Mouse (Mus musculus): ENCODE results near the gene Ankrd11. TPM values are rescaled to one million over a fixed set of nuclear protein-coding genes. Genes with fewer than 3 reads are reported as not detected.

The Ankrd11 gene
- polyA plus RNA-seq (2015; fragmentation: Nextera tagmentation; extraction: Ambion mirVana): 10.7 and 13.6 TPM in 2 replicates

GRCm38 (mm10) chr8:123042158-123042973 is at the start of gene Ankrd11:
Gene Ankrd11, minus strand, starts transcription at chr8:123042277.
- peak; percentile 100 for DNase-seq
- Histone ChIP-seq H3K27me3 (no peaks in the 10 kb centered on the region), H3K9me3 (replicated peaks) (no peaks in the 10 kb centered on the region), H3K36me3 (0 out of 2 replicates have a peak, but pooled peaks cover 3% of the 10 kb centered on the region), H3K9ac (peak within 1 kb of the TSS; percentile 100), H3K27ac (peak within 1 kb of the TSS; percentile 100), H3K4me2 (peak within 1 kb of the TSS; percentile 90), H3K4me3 (replicated peaks) (peak within 1 kb of the TSS; percentile 100), H3K4me1 (replicated peaks) (peaks cover 64% of the 10 kb centered on the region)
- WGBS (ENCODE audit: insufficient replicate concordance): under 1% methylated on average over 90 of the region's 91 CpGs
- ATAC-seq (ENCODE audit: low read depth): peak; percentile 95

GRCm38 (mm10) chr8:123087289-123087688 is 45.2 kb upstream of the Ankrd11 start:
- Histone ChIP-seq H3K9ac (no peak overlapping the region), H3K36me3 (peaks cover 90% of the 10 kb centered on the region), H3K27me3 (no peaks in the 10 kb centered on the region), H3K4me3 (replicated peaks) (no peak overlapping the region), H3K4me2 (no peak overlapping the region), H3K9me3 (replicated peaks) (no peaks in the 10 kb centered on the region), H3K4me1 (replicated peaks) (no peaks in the 10 kb centered on the region), H3K27ac (no peak overlapping the region)
- 76% methylated on average over 9 of the region's 9 CpGs for WGBS (ENCODE audit: insufficient replicate concordance)
- ATAC-seq (ENCODE audit: low read depth) (no peak), DNase-seq (no peak)

DNA sequence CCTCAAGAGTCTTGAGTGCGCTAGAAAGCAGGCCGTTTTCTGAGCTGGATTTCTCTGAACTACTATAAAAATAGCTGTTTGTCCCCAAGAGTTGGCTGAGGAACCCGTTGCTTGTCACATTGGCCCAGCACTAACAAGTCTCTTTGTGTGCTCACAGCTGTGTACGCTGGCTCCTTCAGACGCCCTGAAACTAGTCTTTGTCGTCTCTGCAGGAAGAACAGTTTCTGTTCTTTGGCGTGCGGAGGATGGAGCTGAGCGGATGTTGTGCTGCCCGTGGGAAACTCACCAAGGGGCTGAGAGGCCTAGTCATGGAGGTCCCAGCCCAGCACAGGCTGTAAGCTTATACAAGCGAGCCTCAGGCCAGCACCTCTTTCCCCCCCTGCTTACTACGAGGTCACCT is 41.5 kb upstream of the Ankrd11 start:
- WGBS (ENCODE audit: insufficient replicate concordance): 84% methylated on average over 12 of the region's 12 CpGs
- no peak overlapping the region for H3K4me3 ChIP-seq (replicated peaks)
- H3K27me3 ChIP-seq: no peaks in the 10 kb centered on the region
- no peak overlapping the region for H3K9ac ChIP-seq
- H3K36me3 ChIP-seq: peaks cover 89% of the 10 kb centered on the region
- no peaks in the 10 kb centered on the region for H3K4me1 ChIP-seq (replicated peaks)
- no peak for DNase-seq
- no peak overlapping the region for H3K4me2 ChIP-seq
- no peak overlapping the region for H3K27ac ChIP-seq
- no peaks in the 10 kb centered on the region for H3K9me3 ChIP-seq (replicated peaks)
- no peak for ATAC-seq (ENCODE audit: low read depth)

- 74% methylated on average over 6 of the region's 6 CpGs for WGBS (ENCODE audit: insufficient replicate concordance)
- Histone ChIP-seq H3K27me3 (no peaks in the 10 kb centered on the region), H3K36me3 (peaks cover 84% of the 10 kb centered on the region), H3K4me1 (replicated peaks) (peaks cover under 1% of the 10 kb centered on the region; the same call in 1 of the 2 replicates), H3K4me3 (replicated peaks) (no peak overlapping the region), H3K4me2 (no peak overlapping the region), H3K9ac (no peak overlapping the region), H3K9me3 (replicated peaks) (no peaks in the 10 kb centered on the region), H3K27ac (no peak overlapping the region)
- DNase-seq (no peak), ATAC-seq (ENCODE audit: low read depth) (no peak)
These were observed 40.9 kb upstream of the Ankrd11 start for GRCm38 (mm10) chr8:123082993-123083392.

GRCm38 (mm10) chr8:123077213-123077612 is 35.1 kb upstream of the Ankrd11 start:
- peak; percentile 82 for ATAC-seq (ENCODE audit: low read depth)

GRCm38 (mm10) chr8:123071176-123071575 is 29.1 kb upstream of the Ankrd11 start:
- Histone ChIP-seq H3K9me3 (replicated peaks) (no peaks in the 10 kb centered on the region), H3K27me3 (no peaks in the 10 kb centered on the region), H3K4me2 (no peak overlapping the region), H3K36me3 (peaks cover 58% of the 10 kb centered on the region), H3K4me1 (replicated peaks) (peaks cover 17% of the 10 kb centered on the region), H3K9ac (no peak overlapping the region), H3K27ac (no peak overlapping the region), H3K4me3 (replicated peaks) (no peak overlapping the region)
- DNase-seq (no peak), ATAC-seq (ENCODE audit: low read depth) (no peak)
- 77% methylated on average over 4 of the region's 4 CpGs for WGBS (ENCODE audit: insufficient replicate concordance)

More at GRCm38 (mm10) chr8:123077213-123077612, 35.1 kb upstream of the Ankrd11 start:
- Histone ChIP-seq H3K27me3 (no peaks in the 10 kb centered on the region), H3K36me3 (peaks cover 84% of the 10 kb centered on the region), H3K9ac (no peak overlapping the region), H3K4me2 (no peak overlapping the region), H3K4me1 (replicated peaks) (peaks cover 19% of the 10 kb centered on the region), H3K27ac (0 out of 2 replicates have a peak overlapping the region, but pooled peaks have one; percentile 16), H3K4me3 (replicated peaks) (no peak overlapping the region), H3K9me3 (replicated peaks) (no peaks in the 10 kb centered on the region)
- 60% methylated on average over 6 of the region's 6 CpGs for WGBS (ENCODE audit: insufficient replicate concordance)
- DNase-seq: no peak

DNA sequence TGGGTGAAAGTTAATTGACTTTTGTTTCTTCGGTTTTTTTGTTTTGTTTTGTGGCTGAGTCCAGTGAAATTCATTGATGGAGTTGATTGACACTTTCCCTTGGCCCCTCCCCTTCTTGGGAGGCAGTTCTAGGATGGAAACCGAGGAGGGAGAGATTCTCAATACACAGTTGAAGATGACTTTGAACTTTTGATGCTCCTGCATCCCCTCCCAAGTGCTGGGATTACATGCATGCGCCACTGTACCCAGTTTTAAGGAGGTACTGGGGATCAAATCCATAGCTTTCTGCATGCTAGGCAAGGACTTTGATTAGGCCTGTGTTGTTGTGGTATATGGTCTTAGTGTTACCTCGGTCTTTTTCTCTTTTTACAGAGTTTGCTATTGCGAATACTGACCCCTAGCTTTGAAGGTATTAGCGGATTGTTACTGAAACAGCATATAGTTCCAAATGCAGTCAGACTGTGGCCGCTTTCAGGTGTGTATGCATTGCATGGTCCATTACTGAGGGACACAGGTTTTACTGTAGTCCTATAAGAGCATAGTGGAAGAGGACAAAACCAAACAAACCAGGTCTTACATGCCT is 24.1 kb upstream of the Ankrd11 start:
- Histone ChIP-seq H3K4me3 (replicated peaks) (peak overlapping the region; percentile 93), H3K9ac (peak overlapping the region; percentile 92), H3K27ac (peak overlapping the region; percentile 94), H3K4me1 (replicated peaks) (peaks cover 32% of the 10 kb centered on the region), H3K4me2 (peak overlapping the region; percentile 79), H3K36me3 (peaks cover 23% of the 10 kb centered on the region), H3K9me3 (replicated peaks) (no peaks in the 10 kb centered on the region), H3K27me3 (no peaks in the 10 kb centered on the region)
- ATAC-seq (ENCODE audit: low read depth) (no peak), DNase-seq (peak; percentile 33)
- WGBS (ENCODE audit: insufficient replicate concordance): 30% methylated on average over 7 of the region's 7 CpGs

DNA sequence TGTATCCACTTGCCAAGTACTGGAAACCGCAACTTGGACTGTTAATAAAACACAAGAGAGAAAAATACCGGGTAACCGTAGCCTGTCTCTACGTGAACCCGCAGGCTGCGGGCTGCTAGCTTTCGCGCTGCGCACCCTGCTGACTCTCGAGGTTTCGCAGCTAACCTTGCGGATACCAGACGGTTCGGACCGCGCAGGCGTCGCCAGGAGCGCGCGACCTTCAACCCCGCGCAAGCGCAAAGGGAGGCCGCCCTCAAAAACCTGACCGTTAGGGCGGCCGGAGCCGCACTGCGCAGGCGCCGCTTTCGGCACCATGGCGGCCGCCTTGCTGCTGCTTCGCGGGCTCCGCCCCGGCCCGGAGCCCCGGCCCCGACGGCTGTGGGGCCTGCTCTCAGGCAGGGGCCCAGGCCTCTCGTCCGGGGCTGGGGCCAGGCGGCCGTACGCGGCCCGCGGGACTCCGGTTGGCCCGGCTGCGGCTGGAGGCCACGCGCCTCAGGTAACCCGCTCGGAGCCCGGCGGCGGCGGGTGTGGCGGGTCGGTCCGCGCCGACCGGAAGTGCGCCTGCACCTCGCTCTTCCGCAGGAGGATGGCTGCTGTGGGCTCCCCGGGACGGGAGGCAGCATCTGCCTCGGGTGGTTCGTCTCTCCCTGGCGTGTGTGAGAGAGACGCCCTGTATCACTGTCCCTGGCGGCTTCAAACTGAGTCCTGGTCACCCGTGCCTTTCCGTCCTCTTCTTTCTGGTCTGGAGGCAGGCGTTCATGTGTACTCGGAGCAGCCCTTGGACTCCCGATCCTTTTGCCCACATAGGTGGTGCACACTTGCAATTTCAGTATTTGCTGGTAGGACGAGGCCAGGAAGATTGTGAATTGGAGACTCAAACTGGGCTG is 23.4 kb upstream of the Ankrd11 start:
- H3K36me3 ChIP-seq: peaks cover 18% of the 10 kb centered on the region
- H3K27ac ChIP-seq: peak overlapping the region; percentile 94
- no peaks in the 10 kb centered on the region for H3K9me3 ChIP-seq (replicated peaks)
- peak; percentile 97 for ATAC-seq (ENCODE audit: low read depth)
- no peaks in the 10 kb centered on the region for H3K27me3 ChIP-seq
- DNase-seq: peak; percentile 95
- peak overlapping the region; percentile 92 for H3K9ac ChIP-seq
- under 1% methylated on average over 83 of the region's 84 CpGs for WGBS (ENCODE audit: insufficient replicate concordance)
- H3K4me1 ChIP-seq (replicated peaks): peaks cover 32% of the 10 kb centered on the region
- peak overlapping the region; percentile 93 for H3K4me3 ChIP-seq (replicated peaks)
- H3K4me2 ChIP-seq: peak overlapping the region; percentile 79

- Histone ChIP-seq H3K4me2 (peak overlapping the region; percentile 79), H3K9me3 (replicated peaks) (no peaks in the 10 kb centered on the region), H3K4me3 (replicated peaks) (peak overlapping the region; percentile 93), H3K9ac (peak overlapping the region; percentile 92), H3K36me3 (peaks cover 14% of the 10 kb centered on the region), H3K4me1 (replicated peaks) (peaks cover 32% of the 10 kb centered on the region), H3K27ac (peak overlapping the region; percentile 94), H3K27me3 (no peaks in the 10 kb centered on the region)
- peak; percentile 30 for ATAC-seq (ENCODE audit: low read depth)
- no peak for DNase-seq
- WGBS (ENCODE audit: insufficient replicate concordance): under 1% methylated on average over 14 of the region's 14 CpGs
These were observed 22.7 kb upstream of the Ankrd11 start for GRCm38 (mm10) chr8:123064809-123065213.

DNA sequence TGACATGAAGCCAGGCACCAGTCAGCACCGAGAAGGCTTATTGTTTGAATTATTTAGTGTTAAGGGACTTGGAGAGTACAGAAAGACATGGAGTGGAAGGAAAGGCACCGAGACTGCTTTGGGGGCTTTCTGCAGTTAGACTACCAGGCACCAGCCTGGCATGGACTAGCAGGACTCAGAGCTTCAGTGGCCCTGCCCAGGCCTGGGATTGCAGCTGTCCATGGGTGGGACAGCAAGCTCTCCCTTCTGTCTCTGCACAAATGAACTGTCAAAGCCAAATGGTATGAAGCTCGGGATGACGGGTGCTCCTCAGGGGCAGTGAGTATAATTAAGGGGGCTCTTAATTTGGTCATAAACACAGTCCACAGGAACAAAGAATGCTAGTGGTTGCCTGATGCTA is 22.0 kb upstream of the Ankrd11 start:
- H3K4me3 ChIP-seq (replicated peaks): peak overlapping the region; percentile 93
- peak overlapping the region; percentile 79 for H3K4me2 ChIP-seq
- 85% methylated on average over 4 of the region's 4 CpGs for WGBS (ENCODE audit: insufficient replicate concordance)
- H3K9ac ChIP-seq: peak overlapping the region; percentile 92
- peaks cover 32% of the 10 kb centered on the region for H3K4me1 ChIP-seq (replicated peaks)
- ATAC-seq (ENCODE audit: low read depth) (no peak), DNase-seq (no peak)
- no peaks in the 10 kb centered on the region for H3K9me3 ChIP-seq (replicated peaks)
- peak overlapping the region; percentile 94 for H3K27ac ChIP-seq
- peaks cover 14% of the 10 kb centered on the region for H3K36me3 ChIP-seq
- no peaks in the 10 kb centered on the region for H3K27me3 ChIP-seq

DNA sequence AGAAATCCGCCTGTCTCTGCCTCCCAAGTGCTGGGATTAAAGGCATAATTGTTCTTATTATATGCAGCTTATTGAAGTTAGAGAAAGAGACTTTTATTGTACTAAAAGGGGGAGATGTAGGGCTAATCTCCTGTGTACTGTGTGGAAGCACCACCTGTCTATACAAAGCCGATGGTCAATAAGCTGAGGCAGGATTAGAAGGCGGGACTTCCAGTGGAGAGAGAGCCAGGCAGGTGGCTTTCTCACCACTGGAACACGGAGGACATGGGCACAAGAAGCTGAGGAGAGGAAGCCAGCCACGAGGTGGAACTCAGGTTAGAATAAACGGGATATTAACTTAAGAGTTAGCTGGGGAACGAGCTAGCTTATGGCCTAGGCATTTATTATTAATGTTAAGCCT is 20.6 kb upstream of the Ankrd11 start, which contains the start of gene Spg7:
Gene Spg7 (plus strand): TSS at position 222 of the 400 bp plus-strand sequence.
- 73% methylated on average over 7 of the region's 7 CpGs for WGBS (ENCODE audit: insufficient replicate concordance)
- Histone ChIP-seq H3K4me2 (no peak within 1 kb of the TSS), H3K4me1 (replicated peaks) (peaks cover 31% of the 10 kb centered on the region), H3K4me3 (replicated peaks) (no peak within 1 kb of the TSS), H3K27ac (no peak within 1 kb of the TSS; the same call in 1 of the 2 replicates), H3K9me3 (replicated peaks) (no peaks in the 10 kb centered on the region), H3K9ac (no peak within 1 kb of the TSS), H3K27me3 (no peaks in the 10 kb centered on the region), H3K36me3 (peaks cover 7% of the 10 kb centered on the region)
- DNase-seq (no peak), ATAC-seq (ENCODE audit: low read depth) (no peak)

Data from liver, embryonic 13.5 days (tissue).